22 mouse cellular contexts compared by ENCODE assay signal in the genomic region with DNA sequence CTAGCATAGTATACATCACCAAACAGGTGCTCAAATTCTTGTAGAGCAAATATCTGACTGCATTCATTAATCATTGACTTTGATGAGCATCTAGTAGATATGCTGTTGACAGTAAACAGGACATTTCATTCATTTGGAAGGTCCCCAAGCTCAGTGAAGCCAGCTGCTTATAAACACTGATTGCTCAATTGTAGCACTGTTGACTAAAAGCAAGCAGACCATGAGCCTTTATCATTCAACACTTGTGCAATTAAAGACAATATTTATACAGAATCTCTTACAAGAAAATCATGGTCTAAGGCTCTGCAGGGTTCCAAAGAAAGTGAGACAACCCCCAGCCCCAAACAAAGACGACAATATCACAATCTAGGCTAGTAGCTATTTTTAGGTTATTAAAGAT. TPM values are rescaled to one million over a fixed set of nuclear protein-coding genes. Genes with fewer than 3 reads are reported as not detected.
DNase-seq lines count a peak whose midpoint lies in the region; ATAC-seq and TF ChIP-seq lines count a peak whose summit lies in the region.
"Had no signal": no experiment of that assay in that cellular context is flagged by ENCODE, and none has a peak within 500 bp of the region (broad histone marks: within the 10 kb centered on the region; RNA-seq: fewer than 3 reads in every experiment).

No protein-coding gene starts in this region.

- WGBS in lung, embryonic 14.5 days = 20% methylated on average over 1 of the region's 1 CpGs
- WGBS in lung, adult 2 months = 48% methylated on average over 1 of the region's 1 CpGs
- 78% methylated on average over 1 of the region's 1 CpGs for WGBS in embryonic facial prominence, embryonic 10.5 days

- H3K9me3 ChIP-seq in lung, embryonic 14.5 days (ENCODE audit: low read depth, low read length) = no peaks in the 10 kb centered on the region
- H3K9me3 ChIP-seq in embryonic facial prominence, embryonic 10.5 days = no peaks in the 10 kb centered on the region
- H3K9me3 ChIP-seq: embryonic facial prominence, embryonic 15.5 days; forebrain, embryonic 10.5 days; heart, embryonic 10.5 days; heart, embryonic 15.5 days; hindbrain, embryonic 10.5 days had no signal

- intact Hi-C loops in heart, postnatal 25 days (cut with DNase I) = no loop called here

- no peaks in the 10 kb centered on the region for H3K4me1 ChIP-seq in lung, embryonic 14.5 days (ENCODE audit: insufficient read depth)
- H3K4me1 ChIP-seq in lung, adult 2 months (ENCODE audit: control insufficient read depth, insufficient read depth, low read length) = no peaks in the 10 kb centered on the region; the same call in 1 of the 2 replicates
- peaks cover 9% of the 10 kb centered on the region for H3K4me1 ChIP-seq in embryonic facial prominence, embryonic 10.5 days

- TF ChIP-seq CTCF in lung, embryonic 14.5 days (IDR thresholded peaks at IDR 0.05; ENCODE audit: low read depth) = no peak
- no peak for TF ChIP-seq CTCF in lung, adult 2 months (IDR thresholded peaks at IDR 0.05; ENCODE audit: insufficient read depth, low read length)

- peak; percentile 58 for ATAC-seq in lung, embryonic 14.5 days (ENCODE audit: insufficient read depth)
- ATAC-seq: activated CD4-positive, CD25-positive, alpha-beta regulatory T cell, adult 4 months; forebrain, embryonic 14.5 days; Patski had no signal

- H3K27me3 ChIP-seq in lung, embryonic 14.5 days (ENCODE audit: insufficient read depth, low read length) = peaks cover 16% of the 10 kb centered on the region
- peaks cover 24% of the 10 kb centered on the region for H3K27me3 ChIP-seq in embryonic facial prominence, embryonic 10.5 days (replicated peaks; ENCODE audit: low read depth, poor library complexity, severe bottlenecking)
- H3K27me3 ChIP-seq: CH12.LX had no signal

- no peak overlapping the region for H3K4me2 ChIP-seq in lung, embryonic 14.5 days
- H3K4me2 ChIP-seq: embryonic facial prominence, embryonic 15.5 days; heart, embryonic 15.5 days; hindbrain, embryonic 14.5 days had no signal

- no peak overlapping the region for H3K9ac ChIP-seq in lung, embryonic 14.5 days
- H3K9ac ChIP-seq: embryonic facial prominence, embryonic 15.5 days; heart, embryonic 15.5 days; hindbrain, embryonic 14.5 days had no signal

- H3K4me3 ChIP-seq in lung, embryonic 14.5 days (ENCODE audit: low read depth, low read length) = no peak overlapping the region
- no peak overlapping the region for H3K4me3 ChIP-seq in lung, adult 2 months (replicated peaks; ENCODE audit: extremely low read depth, low read depth, low read length)
- H3K4me3 ChIP-seq in embryonic facial prominence, embryonic 10.5 days = no peak overlapping the region
- H3K4me3 ChIP-seq: embryonic facial prominence, embryonic 15.5 days; erythroblast, embryonic 14.5 days; forebrain, embryonic 10.5 days; heart, embryonic 10.5 days; heart, embryonic 15.5 days; hindbrain, embryonic 10.5 days had no signal

- TF ChIP-seq POLR2A in lung, adult 2 months (IDR thresholded peaks at IDR 0.05; ENCODE audit: borderline replicate concordance, extremely low read depth, low read depth, low read length) = no peak

- no peaks in the 10 kb centered on the region for H3K36me3 ChIP-seq in lung, embryonic 14.5 days (ENCODE audit: insufficient read depth)
- no peaks in the 10 kb centered on the region for H3K36me3 ChIP-seq in embryonic facial prominence, embryonic 10.5 days (replicated peaks)
- H3K36me3 ChIP-seq: embryonic facial prominence, embryonic 15.5 days; forebrain, embryonic 10.5 days; heart, embryonic 10.5 days; heart, embryonic 15.5 days; hindbrain, embryonic 10.5 days had no signal

- no peak overlapping the region for H3K27ac ChIP-seq in lung, embryonic 14.5 days (ENCODE audit: low read depth)
- no peak overlapping the region for H3K27ac ChIP-seq in embryonic facial prominence, embryonic 10.5 days (replicated peaks)
- H3K27ac ChIP-seq: embryonic facial prominence, embryonic 15.5 days; forebrain, embryonic 10.5 days; heart, embryonic 10.5 days; heart, embryonic 15.5 days; hindbrain, embryonic 10.5 days; hindbrain, embryonic 14.5 days had no signal

- peak; percentile 14 to 22 for DNase-seq in heart, adult 18-20 months
- no peak for DNase-seq in heart, postnatal 25 days (ENCODE audit: low spot score)
- peak; percentile 72 for DNase-seq in lung, embryonic 14.5 days
- DNase-seq in lung, adult 2 months = no peak
- peak; percentile 56 for DNase-seq in lung, postnatal 10 days
- DNase-seq in embryonic facial prominence, embryonic 10.5 days (ENCODE audit: low spot score) = no peak
- DNase-seq: adrenal gland, postnatal 25 days; cerebellum, adult 2 months; cerebellum, postnatal 10 days; gastrocnemius, postnatal 10 days; heart, postnatal 14 days had no signal

RNA-seq across cellular contexts. Expression of a gene that starts 6.0 kb away (rescaled TPM):
- total RNA-seq in heart, adult 18-20 months (2021) = under 1 TPM; 0.84 to 0.90 TPM
- under 1 TPM; 0.29 to 0.39 TPM for total RNA-seq in heart, postnatal 25 days (2021)
- polyA plus RNA-seq in lung, embryonic 14.5 days (2014; fragmentation: Nextera tagmentation; extraction: Ambion mirVana) = 4.7 and 5.7 TPM in 2 replicates
- 8.2 and 10.0 TPM in 2 replicates for polyA plus RNA-seq in lung, adult 2 months (2012; rRNA removed)
- 0.11 and 0.30 TPM in 2 replicates for polyA plus RNA-seq in embryonic facial prominence, embryonic 10.5 days (2016; fragmentation: Nextera tagmentation; extraction: Ambion mirVana)
- total RNA-seq: CH12.LX had no signal
- polyA plus RNA-seq: activated CD4-positive, CD25-positive, alpha-beta regulatory T cell, adult 4 months; erythroblast, embryonic 14.5 days; Patski had no signal

Comparison
In these comparisons a context has a peak if more than half of its experiments do, and no peak if none do; other contexts are left out.
1. DNase-seq: peak in heart, adult 18-20 months (2 of 2), lung, embryonic 14.5 days (single experiment) and lung, postnatal 10 days (single experiment); none in heart, postnatal 25 days (single experiment), lung, adult 2 months (single experiment) and embryonic facial prominence, embryonic 10.5 days (single experiment).